Mouse (Mus musculus) lung, postnatal 14 days (tissue): ENCODE data around the gene Adcy2.

ENCODE experiments used
- DNase-seq: peaks from one replicate; pipeline ENCODE4 v3.0.0; 2021

Gene Adcy2

DNA sequence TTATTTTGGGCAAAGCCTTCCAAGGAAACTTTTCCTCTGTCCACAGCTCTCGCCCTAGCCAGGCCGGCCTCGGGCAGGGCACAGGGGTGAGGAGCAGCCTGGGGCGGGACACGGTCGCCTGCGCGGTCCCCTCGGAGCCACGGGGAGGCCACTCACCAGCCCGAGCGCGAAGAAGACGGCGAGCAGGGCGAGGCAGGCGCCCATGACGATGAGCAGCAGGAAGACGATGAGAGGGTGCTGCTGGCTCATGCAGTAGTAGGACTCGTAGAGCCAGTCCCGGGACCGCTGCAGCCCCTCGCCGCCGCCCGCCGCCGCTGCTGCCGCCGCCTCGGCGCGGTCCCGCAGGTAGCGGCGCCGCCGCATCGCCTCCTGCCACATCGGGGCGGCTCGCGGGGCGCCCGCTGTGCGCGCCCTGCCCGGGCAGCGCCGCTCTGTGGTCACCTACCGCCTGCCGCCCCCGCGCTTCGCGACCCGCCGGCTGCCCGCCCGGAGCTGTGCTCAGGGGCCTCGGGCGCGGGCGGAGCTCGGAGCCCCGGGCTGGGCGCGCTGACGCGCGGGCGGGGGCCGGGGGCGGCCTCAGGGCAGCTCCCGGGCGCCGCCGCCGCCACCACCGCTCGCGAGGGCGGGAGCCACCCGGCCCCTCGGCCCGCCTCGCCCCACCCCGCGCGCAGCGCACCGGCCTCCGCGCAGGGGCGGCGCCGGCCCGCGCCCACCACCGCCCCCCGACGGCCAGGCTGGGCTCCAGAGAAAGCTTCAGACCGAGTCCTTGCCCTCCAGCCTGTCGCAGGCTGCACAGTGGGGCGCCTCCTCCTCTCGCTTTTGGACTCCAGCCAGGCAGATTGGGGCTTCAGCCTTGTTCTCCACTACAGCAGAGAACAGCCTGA, at the start of gene Adcy2:
TSS of gene Adcy2 (minus strand) at position 624 of the 884 bp plus-strand sequence.
- peak; percentile 66 for DNase-seq

DNA sequence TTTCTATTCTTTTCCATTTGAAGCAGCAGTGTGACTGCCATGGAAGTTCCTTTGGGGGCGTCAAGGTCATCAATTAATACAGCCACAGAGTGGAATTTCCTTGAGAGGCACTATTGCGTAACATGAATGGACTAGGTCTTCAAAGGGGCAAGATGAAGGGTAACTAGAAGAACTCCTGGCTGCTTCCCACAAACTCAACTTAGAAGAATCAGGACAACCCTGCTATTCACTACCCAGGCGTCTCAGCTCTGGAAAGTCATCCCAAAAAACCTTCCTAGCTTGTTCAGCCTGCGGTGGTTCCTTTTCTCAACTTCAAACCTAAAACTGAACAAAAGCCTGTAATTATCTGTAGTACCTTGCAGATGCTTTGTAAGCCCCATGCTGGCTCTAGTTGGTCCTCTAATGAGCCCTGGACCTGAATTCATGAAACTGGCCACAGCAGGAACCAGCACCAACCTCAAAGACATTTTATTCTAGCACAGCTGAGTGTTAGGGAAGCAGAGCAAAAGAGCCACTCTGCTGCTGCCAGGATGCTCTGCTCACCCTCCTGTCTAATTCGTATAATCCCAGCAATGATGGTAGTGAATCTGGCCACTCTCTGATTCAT, 37.8 kb upstream of the Adcy2 start:
- no peak for DNase-seq

DNA sequence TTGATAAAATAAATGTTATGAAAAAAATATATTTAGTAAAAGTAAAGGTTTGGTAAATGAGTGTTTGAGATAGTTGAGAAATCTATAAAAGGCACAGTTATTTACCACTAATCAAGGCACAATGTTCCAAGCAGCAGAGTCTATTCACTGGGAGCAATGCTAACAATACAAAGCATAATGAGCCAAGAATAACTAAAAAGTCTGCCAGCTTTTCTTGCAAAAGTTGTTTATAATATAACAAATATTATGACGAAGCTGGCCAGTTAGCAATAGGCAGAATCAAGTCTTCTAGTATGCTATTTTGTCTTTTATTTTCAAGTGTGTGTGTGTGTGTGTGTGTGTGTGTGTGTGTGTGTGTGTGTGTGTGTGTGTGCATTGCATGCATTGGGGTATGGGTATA, 35.3 kb upstream of the Adcy2 start:
- DNase-seq: no peak

DNA sequence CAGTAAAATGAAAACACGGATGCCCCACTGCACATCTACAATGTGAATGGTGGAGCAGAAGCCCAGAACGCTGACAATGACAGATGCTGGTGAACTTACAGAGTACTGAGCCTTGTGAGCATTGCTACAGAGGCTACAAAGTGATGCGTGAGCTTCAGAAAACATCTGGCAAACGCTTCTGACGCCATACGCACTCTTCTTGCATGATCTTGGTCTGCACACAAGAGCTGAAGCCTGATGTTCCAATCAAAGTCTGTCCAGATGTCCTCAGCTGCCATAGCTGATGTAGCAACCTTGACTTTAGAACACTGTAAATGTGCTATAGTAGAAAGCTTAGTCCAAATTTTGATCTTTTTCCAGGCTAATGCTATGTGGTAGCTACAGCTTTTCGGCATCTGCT, 34.2 kb upstream of the Adcy2 start:
- DNase-seq: peak; percentile 31

DNA sequence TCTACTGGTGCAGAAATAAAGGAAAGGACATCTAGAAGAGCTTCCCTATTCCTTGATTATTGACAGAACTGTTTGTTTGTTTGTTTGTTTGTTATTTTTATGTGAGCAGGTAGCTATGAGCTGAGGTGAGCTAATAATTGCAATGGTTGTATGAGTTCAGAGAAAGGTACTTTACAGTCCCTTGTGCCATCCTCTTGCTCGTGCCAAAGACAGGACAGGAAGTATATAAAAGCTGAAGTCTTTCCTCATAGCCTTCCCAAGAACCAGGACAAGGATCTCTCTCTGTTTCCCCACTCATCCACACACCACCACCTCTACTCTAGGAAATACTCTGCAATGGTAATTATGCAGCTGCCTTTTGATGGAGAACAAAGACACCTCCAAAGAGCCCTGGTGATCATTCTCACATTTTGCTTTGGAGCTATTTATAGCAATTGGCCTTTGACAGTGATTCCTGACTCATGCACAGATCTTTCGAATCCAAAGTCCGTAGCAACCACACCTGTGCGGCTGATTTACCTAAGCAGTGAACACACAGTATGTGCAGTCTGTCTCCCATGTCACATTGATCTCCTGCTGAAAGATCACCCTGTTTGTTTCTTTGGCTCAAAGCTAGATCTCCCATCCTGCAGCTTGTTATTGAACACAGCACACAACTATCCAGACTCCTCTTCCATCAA, 29.9 kb upstream of the Adcy2 start:
- DNase-seq: no peak

DNA sequence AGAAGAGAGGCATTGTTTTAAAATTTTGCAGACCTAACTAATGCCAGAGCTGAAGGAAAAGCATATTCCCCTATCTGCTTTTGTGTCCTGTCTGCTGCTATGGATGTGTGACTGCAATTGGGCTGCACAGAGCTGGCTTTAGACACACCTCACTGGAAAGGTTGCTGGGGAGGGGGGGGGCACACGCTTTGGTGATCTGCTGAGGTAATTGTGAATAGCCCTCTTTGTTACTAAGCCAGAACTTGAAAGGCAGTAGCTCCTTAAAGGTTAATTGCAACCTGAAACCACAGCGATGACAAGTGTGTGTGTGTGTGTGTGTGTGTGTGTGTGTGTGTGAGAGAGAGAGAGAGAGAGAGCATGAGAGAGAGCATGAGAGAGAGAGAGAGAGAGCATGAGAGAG, 25.6 kb upstream of the Adcy2 start:
- no peak for DNase-seq

DNA sequence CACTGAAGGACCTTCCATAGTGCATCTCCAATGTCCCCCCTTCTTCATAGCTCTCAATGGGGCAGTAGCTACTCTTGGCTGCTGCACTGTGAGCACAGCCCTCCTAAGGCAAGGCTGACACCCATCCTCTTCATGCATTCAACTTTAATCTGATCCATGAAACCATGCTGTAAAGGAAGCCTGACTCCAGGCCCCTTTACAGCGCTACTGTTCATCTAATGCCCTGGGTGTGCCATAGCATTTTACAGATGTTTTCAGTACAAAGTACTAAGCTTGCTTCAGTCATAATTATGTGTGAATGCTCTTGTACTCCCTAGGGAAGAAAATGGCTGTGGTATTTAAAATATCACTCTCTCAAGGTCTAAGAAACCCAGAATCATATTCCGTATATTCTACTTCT, 23.9 kb upstream of the Adcy2 start:
- no peak for DNase-seq

DNA sequence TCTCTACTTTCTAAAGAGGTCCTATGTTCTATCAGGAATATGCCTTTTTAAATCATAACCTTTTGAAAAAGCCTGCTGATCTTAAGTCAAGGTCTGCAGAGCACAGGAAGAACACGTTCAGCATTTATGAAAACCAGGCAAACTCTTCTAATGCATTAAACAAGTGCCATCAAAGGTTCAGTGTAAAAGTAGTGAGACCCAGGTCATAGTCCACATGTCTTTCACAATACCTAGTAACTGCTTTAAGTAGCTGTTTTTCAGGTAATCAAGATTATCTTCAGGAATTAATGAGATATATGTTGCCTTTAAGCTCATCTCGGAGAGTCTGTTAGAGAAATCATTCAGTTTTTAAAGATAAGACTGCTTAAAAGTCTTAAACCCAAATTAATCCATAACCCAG, 21.2 kb upstream of the Adcy2 start:
- no peak for DNase-seq

DNA sequence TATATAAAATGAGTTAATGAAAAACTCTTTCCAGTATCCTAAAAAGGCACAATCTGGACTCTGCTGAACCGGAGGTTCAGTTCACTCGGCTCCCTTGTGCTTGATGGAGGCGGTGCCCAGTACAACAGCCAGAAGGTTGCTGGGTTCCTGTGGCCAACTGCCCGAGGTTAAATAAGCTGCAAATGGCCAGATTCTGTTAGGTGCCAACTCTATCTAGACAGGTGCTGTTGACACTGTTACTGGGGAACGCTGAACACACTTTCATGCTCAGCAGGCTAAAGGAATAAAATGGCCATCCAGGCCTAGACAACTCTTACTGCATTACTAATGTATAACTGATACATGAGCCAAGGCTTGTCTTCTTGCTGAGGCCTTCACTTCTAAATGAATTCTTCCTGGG, 7.6 kb upstream of the Adcy2 start:
- DNase-seq: no peak

DNA sequence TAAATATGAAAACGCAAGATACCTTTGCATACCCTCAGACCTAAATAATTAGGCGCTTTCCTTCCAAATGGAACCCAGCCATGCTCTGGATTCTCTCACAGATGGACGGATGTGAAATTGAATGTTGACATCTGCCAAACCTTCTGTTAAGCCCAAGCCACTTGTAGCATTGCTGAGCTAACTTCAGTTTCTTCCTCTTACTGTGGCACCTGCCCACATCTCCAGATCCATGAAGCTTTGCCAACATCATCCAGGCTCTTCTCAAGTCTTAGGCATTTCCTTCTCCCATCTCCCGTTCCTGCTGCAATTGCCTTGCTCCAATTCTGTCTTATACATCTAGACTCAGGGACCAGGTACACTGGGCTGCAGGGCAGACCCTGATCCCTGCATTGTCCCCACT, 6.8 kb upstream of the Adcy2 start:
- no peak for DNase-seq

DNA sequence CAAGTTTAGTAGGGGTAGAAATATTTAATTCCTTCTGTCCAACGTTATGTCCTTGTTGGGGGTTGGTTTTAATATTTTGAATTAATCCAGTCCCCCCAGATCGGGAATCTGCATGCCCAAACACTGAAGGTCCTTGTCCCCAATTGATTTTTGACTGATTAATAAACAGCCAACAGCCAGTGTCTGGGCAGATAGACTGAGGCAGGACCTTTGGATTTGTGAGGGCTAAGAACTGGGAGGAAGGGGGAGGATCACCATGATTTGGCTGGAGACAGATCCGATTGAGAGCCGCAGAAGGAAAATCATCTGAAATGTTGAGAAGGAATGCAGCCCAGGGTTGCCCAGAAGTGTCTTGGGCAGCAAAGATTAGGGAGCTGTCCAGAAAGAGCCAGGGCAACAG, 5.1 kb upstream of the Adcy2 start:
- no peak for DNase-seq

DNA sequence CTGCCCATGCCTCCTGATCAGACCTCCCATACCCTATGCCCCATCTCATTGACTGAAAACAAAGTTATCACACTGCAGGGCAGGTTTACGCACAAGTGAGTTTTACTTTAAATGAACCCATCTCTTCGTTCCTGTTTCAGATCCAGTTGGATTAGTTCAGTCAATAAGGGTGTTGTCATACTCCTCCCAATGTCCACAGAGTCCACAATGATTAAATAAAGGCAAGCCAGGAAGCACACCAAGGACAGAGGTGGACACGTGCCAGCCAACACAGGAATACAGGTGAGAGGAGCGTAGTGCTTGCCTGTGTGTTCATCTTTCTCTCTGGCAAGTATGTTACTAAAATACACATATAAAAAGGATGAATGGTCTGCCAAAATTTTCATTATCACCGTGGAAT, 3.3 kb upstream of the Adcy2 start:
- no peak for DNase-seq

DNA sequence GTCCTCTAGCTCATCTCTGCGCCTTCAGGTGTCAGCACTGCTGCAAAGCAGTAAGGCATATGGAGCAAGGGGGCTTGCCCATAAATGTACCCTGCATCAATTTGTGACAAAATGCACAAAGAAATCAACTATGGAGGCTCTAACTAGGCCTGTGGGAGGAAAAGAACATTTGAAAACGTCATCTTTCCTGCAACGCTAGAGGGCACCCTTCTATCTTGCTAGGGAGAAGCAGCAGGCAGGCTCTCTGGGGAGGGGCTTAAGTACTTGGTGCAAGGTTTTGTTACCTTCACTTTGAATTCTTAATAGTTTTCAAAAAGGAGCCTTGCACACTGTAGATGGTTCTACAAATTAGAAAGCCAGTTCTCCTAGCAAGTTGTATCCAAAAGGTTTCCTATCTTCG, 2.8 kb upstream of the Adcy2 start:
- DNase-seq: peak; percentile 66

DNA sequence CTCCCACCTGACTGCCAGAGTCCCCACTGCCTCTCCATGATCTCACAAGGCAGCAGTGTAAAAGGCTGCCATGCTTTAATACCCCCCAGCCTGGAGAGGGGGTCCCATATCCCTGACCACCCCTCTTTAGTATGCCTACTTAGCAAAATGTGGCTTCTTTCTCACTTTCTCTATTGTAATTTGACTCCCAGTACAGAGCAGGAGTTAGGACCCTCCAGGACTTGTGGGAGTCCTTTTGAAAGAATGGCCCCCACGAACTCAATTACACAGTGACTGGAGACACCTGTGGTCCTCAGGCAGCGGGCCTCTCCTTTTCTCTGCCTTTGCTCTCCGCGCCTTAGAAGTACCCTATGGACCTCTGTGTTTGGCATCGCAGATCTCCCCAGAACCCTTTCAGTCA, 485 bp upstream of the Adcy2 start:
- no peak for DNase-seq

DNA sequence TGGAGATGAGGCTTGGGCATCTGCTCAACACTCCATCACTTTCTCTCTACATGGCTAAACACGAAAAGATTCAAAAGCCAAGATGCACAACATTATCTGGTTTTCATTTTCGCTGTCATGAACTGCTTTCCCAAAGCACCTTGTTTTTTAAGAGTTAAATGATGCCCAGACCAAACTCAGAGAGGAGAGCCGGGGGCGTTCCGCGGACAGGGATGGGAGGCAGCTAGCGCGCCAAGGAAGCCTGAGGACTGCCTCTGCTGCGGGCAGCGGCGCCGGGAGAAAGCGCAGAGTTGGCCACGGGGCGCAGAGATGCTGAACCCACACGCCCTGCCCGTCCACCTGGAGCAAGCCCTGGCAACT, 803 bp downstream of the Adcy2 start:
- peak; percentile 22 for DNase-seq

DNA sequence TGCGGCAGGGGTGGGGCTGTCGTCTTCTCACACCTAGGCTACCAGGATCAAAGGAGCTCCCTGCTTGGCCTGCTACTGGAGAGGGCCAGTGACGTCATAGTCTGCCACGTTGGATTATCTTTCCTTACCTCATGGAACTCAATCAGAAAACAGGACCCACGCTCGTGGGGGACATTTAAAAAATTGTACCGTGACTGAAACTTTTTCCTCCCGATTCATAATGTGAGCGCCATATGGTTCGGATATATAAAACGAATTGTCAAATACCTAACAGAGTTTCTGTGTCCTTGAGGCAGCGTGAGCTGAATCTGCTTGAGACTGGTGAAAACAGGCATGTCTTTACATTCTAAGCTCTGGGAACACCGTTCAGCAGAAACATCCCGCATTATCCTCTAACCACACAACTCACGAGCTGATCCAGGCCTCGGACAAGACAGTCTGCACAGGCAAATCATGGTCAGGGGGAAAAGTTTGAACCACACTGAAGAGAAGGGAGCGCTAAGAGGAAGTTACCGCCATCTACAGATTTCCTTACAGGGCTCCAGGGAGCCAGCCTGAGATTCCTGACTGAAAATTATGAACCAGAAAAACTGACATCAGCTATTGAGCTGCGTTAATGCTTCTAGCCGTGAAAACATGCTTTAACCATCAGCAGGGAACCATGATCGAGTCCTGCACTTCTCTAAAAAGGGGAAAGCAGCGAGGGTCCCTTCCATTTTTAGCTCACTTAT, 1.4 kb downstream of the Adcy2 start:
- no peak for DNase-seq

DNA sequence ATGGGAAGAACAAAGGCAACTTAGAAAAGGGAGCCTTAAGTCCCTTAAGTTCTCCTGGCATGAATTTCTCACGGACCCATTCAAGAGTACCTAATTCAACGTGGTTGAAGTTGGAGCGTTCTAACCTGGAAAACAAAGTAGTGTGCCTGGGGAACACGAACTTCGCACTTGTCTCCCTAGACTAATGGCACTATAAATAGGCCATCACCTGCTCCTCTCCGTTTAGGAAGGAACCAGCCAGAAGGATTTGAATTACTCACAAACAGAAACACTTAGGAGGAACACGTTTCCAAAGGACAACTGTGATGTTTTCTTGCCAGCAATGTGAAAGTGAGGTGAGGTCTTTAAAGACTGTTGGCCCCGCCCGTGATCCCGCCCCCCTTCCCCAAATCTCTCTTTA, 2.0 kb downstream of the Adcy2 start:
- DNase-seq: no peak

DNA sequence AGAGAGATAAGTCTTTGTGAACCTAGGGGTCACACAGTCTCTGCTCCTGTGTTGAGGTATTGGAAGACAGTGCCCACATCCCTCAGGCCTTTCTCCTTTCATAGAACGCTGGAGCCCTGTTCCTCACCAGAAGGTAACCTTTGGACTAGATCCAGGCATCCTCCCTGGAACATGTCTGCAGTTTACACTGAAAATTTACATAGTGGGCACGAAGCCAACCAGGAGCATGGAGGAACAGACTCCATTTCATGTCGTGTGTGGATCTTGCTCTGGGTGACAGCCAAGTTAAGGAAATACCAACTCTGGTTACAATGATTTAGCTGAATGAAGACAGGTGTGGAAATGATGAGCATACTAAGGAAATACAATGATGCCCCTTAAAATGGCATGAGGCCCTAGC, 2.7 kb downstream of the Adcy2 start:
- no peak for DNase-seq

DNA sequence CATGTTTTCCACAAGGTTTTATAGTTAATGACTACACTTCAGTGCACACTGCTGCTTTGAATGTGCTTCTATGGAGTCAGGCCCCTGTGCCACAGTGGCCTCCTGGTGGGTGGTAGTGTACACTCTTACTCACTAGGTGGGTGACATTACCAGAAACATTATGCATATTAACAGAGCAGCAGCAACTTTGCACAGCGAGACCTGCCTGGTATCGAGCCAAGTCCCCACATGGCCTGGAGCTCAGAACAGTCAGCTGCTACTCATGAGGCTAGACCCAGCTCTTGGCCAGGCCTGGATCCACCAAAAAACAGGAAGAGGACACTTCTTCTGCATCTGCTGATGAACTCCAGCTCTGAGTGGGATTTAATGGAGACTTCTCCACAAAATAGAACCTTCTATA, 13.6 kb downstream of the Adcy2 start:
- no peak for DNase-seq

DNA sequence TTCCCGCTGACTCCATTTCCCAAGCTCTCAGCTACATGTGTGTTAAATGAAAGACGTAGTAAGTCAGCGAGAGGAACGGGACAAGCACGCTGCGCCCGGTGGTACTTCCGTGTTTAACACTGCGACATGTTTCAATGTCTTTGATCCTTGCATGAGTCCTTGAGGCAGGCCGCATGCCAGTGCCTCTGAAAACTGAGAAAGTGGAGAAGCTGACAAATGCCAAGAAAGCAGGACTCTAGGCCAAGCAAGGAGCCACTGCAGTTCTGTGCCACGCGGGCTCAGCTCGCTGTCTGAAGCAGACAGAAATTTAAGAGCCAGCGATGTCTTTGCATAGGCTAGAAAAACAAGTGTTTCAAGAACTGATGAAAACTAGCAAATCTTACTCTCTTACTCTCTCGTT, 15.3 kb downstream of the Adcy2 start:
- no peak for DNase-seq

DNA sequence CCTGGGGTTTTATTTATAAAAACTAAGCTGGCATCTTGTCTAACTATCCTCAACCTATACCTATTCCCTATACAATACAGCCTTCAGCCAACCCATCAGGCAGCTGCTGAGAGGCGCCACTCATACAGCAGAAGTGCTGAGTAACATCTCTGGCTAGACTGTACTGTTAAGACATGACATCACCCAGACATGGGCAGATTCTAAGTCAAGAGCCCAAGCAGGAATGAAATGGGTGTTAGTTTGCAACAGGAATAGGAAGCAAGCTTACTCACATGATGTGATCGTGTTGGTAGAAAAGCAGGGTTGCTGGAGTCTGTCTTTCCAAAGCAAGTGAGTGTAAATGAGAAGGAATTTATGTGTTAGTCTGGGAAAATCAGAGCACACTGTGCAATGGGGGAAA, 18.3 kb downstream of the Adcy2 start:
- DNase-seq: no peak

DNA sequence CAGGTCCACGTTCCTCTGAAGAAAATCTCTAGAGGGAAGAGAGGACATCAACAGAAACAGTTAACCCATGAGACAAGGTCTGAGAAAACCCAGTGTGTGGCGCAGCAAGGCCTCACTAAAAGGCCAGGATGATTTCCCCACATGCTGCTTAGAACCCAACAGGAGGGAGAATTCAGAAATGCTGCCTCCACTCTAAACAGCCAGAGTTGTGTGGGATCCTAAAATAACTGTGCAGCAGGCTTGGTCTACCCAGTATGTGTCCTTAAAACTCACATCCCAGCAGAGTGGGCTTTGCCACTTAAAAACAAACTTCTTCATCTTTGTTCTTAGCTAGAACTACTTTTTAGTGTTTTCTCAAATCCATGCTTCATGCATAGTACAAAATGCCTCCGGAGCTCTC, 26.2 kb downstream of the Adcy2 start:
- DNase-seq: no peak

DNA sequence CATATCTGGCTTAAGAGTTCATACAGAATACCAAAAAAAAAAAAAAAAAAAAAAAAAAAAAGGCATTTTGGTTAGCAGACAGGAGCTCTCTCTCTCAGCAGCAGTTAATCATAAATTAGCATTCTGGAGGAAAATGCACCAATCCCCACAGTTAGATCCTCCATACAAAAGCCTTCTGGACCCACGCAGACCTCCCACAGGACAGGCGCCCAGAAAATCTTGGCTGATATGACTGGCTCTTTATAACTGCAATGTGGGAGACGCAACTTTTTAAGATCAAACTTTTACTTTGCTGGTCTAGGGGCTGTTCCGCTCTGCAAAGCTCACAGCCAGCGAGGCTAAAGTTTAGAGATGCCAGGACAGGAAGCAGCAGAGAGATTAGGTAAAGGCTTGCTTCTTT, 37.8 kb downstream of the Adcy2 start:
- DNase-seq: no peak

DNA sequence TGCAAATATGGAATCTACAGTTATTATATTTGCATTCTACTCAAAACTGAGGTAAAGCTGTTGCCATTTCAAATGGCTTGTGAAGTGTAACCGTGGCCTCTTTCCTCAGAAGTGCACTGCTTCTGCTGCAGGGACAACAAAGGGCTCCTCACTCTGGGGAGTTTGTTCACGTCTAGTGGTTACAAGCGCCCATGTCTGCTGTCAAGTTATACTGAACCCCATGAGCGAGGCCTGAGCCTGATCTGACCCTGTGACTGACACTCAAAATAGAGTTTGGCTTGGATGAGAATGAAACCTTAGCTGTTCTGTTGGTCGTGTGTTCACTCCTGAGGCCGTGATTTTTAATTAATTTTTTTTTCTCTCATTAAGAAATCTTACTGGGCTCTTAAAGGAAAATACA, 38.8 kb downstream of the Adcy2 start:
- no peak for DNase-seq
